Mouse (Mus musculus) neural tube, embryonic 15.5 days (tissue): ENCODE data around the gene Metrn. TPM values are rescaled to one million over a fixed set of nuclear protein-coding genes. Genes with fewer than 3 reads are reported as not detected.

Experiments used
- ATAC-seq: fragments of 200-750 bp; cut with Nextera tagmentation; 2 replicates; pipeline ENCODE4 v1.8.0; 2017; ENCODE audit warnings: mild to moderate bottlenecking, moderate TSS enrichment, moderate library complexity; ENCODE audit not compliant: low FRiP score
- H3K27ac ChIP-seq: fragments of 300-500 bp; sonication (generic); replicated peaks from 2 replicates; pipeline ENCODE4 v1.5.1; 2015; ENCODE audit warnings: mild to moderate bottlenecking, inconsistent platforms
- H3K27me3 ChIP-seq: fragments of 300-500 bp; sonication (generic); replicated peaks from 2 replicates; pipeline ENCODE4 v1.6.1; 2015; ENCODE audit warnings: inconsistent platforms
- H3K36me3 ChIP-seq: fragments of 300-500 bp; sonication (generic); 2 replicates; pipeline ENCODE4 v1.6.1; 2015; ENCODE audit warnings: inconsistent platforms
- H3K4me1 ChIP-seq: fragments of 300-500 bp; sonication (generic); 2 replicates; pipeline ENCODE4 v1.6.1; 2015; ENCODE audit warnings: inconsistent platforms
- H3K4me2 ChIP-seq: fragments of 300-500 bp; sonication (generic); 2 replicates; pipeline ENCODE4 v1.6.1; 2015; ENCODE audit warnings: inconsistent platforms, mild to moderate bottlenecking, moderate library complexity
- H3K4me3 ChIP-seq: fragments of 300-500 bp; sonication (generic); replicated peaks from 2 replicates; pipeline ENCODE4 v1.5.1; 2015; ENCODE audit warnings: mild to moderate bottlenecking, inconsistent platforms
- H3K9ac ChIP-seq: fragments of 300-500 bp; sonication (generic); replicated peaks from 2 replicates; pipeline ENCODE4 v1.6.1; 2015; ENCODE audit warnings: mild to moderate bottlenecking, inconsistent platforms
- H3K9me3 ChIP-seq: fragments of 300-500 bp; sonication (generic); replicated peaks from 2 replicates; pipeline ENCODE4 v1.6.1; 2016; ENCODE audit warnings: inconsistent platforms
- WGBS: fragments of 180-500 bp; shearing (Covaris S2); methylation state at CpG from one replicate; pipeline ENCODE4 v1.1.7; 2015; ENCODE audit warnings: mixed read lengths; 5-methylcytosine and 5-hydroxymethylcytosine counted together
- polyA plus RNA-seq: library from polyadenylated mRNA; unstranded; fragments of >200 nt; fragmentation: Nextera tagmentation; extraction: Ambion mirVana; gene quantifications from 2 replicates; pipeline ENCODE4 v1.2.1, GENCODE M21; 2015

Metrn gene
- polyA plus RNA-seq: 72.7 and 75.2 TPM in 2 replicates

DNA sequence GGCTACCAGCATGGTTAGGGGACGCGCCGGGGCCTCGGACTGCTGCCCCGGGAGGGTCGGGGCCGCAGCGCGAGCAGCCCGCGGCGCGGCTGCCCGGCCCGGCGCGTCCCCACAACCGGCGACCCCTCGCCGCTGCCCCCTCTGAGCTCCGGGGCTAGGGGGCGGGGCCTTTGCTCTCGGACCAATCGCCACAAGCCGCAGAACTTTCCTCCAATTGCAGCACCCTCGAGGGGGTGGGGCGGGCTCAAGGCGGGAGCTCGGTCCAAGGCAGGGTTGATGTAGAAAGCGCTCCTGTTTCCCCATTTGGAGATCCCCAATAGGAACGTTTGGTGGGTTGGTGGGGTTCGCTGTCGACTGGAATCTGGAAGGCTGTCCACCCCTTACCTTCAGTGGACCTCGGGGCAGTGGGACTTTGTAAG is at the start of gene Metrn:
Gene Metrn (minus strand): TSS at position 186 of the 419 bp plus-strand sequence.
- peak; percentile 54 for ATAC-seq
- under 1% methylated on average over 35 of the region's 35 CpGs for WGBS
- H3K4me1 ChIP-seq: peaks cover 55% of the 10 kb centered on the region
- H3K36me3 ChIP-seq: no peaks in the 10 kb centered on the region
- peak within 1 kb of the TSS; percentile 57 for H3K4me3 ChIP-seq
- no peaks in the 10 kb centered on the region for H3K9me3 ChIP-seq
- H3K9ac ChIP-seq: peak within 1 kb of the TSS; percentile 53
- H3K4me2 ChIP-seq: peak within 1 kb of the TSS; percentile 96
- no peaks in the 10 kb centered on the region for H3K27me3 ChIP-seq
- peak within 1 kb of the TSS; percentile 69 for H3K27ac ChIP-seq

DNA sequence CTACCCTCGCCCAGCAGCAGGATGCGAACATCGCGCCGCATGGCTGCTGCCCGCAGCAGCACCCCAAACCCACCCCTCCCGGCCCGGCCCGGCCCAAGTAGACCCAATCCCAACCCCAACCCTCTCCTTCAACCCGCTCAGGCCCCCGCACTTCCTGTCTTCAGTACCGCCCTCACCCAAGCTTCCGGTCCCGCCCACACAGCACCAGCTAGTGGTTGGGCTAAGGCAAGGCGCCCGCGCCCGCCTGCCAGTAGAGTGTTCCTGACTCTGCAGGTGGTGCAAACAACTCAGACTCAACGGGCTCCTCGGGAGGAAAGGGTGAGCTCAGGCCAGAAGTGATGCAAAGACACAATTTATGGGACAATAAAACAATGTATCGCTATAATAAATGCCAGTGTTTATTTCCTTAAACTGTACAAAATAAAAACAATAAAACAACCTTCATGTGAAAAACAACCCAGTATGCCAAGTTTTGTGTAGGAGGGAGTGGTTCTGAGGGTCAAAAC is 47.5 kb upstream of the Metrn start, which contains the start of gene Rhot2:
Gene Rhot2 (minus strand): TSS at position 456 of the 506 bp plus-strand sequence.
- H3K4me3 ChIP-seq: peak within 1 kb of the TSS; percentile 81
- H3K4me1 ChIP-seq: peaks cover 22% of the 10 kb centered on the region
- H3K4me2 ChIP-seq: peak within 1 kb of the TSS; percentile 80
- under 1% methylated on average over 21 of the region's 21 CpGs for WGBS
- no peaks in the 10 kb centered on the region for H3K9me3 ChIP-seq
- peak within 1 kb of the TSS; percentile 86 for H3K9ac ChIP-seq
- H3K27ac ChIP-seq: peak within 1 kb of the TSS; percentile 79
- peak; percentile 92 for ATAC-seq
- no peaks in the 10 kb centered on the region for H3K27me3 ChIP-seq
- peaks cover 40% of the 10 kb centered on the region for H3K36me3 ChIP-seq

DNA sequence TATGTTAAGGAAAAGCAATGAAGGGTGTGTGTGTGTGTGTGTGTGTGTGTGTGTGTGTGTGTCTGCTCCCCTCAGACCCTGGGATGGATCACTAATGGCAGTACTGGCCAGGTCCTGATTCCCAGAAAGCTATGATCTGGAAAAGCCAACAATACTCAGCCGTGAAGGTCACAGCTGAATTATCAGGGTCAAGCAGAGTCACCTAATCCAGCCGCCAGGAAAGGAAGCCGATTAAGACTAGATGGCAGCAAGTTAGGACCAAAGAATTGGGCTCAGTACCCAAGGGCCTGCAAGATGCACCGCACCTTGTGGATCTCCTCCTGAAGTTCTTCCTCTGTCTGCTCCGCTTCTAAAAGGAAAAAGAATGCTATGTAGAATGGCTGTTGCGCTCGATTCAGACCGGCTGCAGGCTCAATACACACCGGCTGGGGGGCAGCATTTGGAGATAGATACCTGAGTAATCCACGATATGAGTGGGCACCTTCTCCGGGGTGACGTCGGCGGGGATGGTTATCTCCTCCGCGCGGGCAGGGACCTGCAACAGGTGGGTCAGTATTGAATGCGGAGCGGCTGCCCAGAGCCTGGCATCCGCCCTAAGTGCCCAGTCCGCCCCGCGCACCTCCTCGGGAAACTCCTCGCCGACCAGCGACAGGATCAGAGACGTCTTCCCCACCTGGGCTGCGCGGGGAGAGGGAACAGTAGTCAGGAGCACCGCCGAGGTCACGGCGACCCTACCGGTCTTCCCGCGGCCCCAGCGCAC is 46.9 kb upstream of the Metrn start:
- peak; percentile 9; the same call in 1 of the 2 replicates for ATAC-seq
- Histone ChIP-seq H3K27me3 (no peaks in the 10 kb centered on the region), H3K9me3 (no peaks in the 10 kb centered on the region), H3K9ac (peak overlapping the region; percentile 86), H3K27ac (peak overlapping the region; percentile 79), H3K36me3 (peaks cover 42% of the 10 kb centered on the region), H3K4me3 (peak overlapping the region; percentile 81), H3K4me2 (peak overlapping the region; percentile 80), H3K4me1 (peaks cover 24% of the 10 kb centered on the region)
- 4% methylated on average over 38 of the region's 38 CpGs for WGBS

DNA sequence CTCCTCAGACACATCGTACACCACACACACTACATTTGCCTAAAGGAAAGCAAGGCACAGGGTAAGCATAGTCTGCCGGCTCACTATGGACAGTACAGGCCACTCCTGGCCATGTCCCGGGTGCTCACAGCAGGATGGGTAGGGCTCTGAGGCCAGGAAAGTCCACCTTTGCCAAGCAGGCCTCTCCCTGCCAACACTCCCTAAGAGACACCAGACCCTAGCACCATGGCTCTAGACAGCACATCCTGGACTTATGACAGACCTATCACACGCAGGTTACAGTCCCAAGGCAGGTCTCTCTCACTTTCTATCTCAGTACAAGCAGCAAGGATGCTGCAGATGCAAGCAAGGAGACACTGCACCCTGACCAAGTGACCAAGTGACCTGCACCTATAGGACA is 46.2 kb upstream of the Metrn start:
- Histone ChIP-seq H3K9ac (peak overlapping the region; percentile 86; the same call in 1 of the 2 replicates), H3K36me3 (peaks cover 43% of the 10 kb centered on the region), H3K9me3 (no peaks in the 10 kb centered on the region), H3K4me3 (peak overlapping the region; percentile 81), H3K27ac (no peak overlapping the region), H3K4me1 (peaks cover 29% of the 10 kb centered on the region), H3K4me2 (peak overlapping the region; percentile 80), H3K27me3 (no peaks in the 10 kb centered on the region)
- ATAC-seq: no peak
- WGBS: 92% methylated on average over 4 of the region's 4 CpGs

DNA sequence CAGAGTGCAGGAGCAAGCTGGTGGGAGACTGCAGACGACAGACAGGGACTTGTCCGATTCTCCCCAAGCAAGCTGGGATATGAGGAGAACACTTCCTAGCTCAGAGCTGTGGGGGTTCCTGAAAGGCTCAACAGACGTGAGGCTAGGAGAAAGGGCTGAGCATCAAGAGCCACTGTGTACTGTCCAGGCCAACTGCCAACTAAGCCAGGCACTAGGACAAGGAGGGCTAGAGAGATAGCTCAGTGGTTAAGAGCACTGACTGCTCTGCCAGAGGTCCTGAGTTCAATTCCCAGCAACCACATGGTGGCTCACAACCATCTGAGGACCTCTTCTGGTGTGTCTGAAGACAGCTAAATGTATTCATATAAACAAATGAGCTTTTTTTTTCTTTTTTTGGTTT is 45.6 kb upstream of the Metrn start:
- no peak overlapping the region for H3K9ac ChIP-seq
- H3K27ac ChIP-seq: no peak overlapping the region
- no peak overlapping the region for H3K4me2 ChIP-seq
- WGBS: 74% methylated on average over 3 of the region's 3 CpGs
- H3K4me3 ChIP-seq: no peak overlapping the region
- no peaks in the 10 kb centered on the region for H3K9me3 ChIP-seq
- ATAC-seq: no peak
- no peaks in the 10 kb centered on the region for H3K27me3 ChIP-seq
- H3K4me1 ChIP-seq: peaks cover 35% of the 10 kb centered on the region
- peaks cover 44% of the 10 kb centered on the region for H3K36me3 ChIP-seq

DNA sequence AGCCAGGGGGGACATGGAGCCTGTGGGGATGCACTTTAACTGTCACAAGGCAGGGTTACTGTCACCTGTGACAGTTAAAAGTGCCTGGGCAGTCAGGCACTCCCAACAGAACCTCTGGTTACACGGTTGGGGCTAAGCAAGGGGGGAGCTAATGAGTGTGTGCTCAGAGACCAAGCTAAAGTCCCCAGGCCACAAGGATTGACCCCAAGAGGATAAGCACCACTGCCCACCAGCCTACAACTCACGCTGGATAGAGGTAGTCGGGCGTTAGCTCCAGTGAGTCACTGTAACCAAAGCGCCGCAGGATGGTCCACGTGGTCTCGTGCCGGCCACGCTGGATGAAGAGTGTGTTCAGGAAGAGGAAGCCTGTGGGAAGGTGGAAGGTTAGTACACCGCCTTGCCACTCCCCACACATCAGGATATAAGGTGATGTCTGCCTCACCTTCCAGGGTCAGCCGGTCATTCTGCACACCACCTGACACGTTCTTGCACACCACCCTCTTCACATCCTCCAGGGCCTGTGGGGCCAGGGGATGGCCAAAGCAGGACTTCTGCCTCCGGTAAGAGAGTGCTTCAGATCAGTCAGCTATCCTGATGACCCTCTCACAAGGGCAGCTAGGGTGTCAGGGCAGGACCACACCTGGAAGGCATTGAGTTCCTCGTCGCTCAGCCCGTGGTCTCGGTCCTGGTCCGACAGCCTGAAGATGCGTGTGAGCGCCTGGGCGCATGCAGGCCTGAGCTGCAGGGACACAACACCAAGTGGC is 44.4 kb upstream of the Metrn start, which contains the start of gene Gm20683:
Gene Gm20683 (minus strand): TSS at position 647 of the 764 bp plus-strand sequence.
- H3K4me1 ChIP-seq: peaks cover 47% of the 10 kb centered on the region
- H3K9me3 ChIP-seq: no peaks in the 10 kb centered on the region
- ATAC-seq: no peak
- H3K4me3 ChIP-seq: no peak within 1 kb of the TSS
- H3K36me3 ChIP-seq: peaks cover 44% of the 10 kb centered on the region
- no peak within 1 kb of the TSS for H3K9ac ChIP-seq
- no peak within 1 kb of the TSS for H3K27ac ChIP-seq
- H3K27me3 ChIP-seq: no peaks in the 10 kb centered on the region
- 96% methylated on average over 22 of the region's 22 CpGs for WGBS
- no peak within 1 kb of the TSS for H3K4me2 ChIP-seq

DNA sequence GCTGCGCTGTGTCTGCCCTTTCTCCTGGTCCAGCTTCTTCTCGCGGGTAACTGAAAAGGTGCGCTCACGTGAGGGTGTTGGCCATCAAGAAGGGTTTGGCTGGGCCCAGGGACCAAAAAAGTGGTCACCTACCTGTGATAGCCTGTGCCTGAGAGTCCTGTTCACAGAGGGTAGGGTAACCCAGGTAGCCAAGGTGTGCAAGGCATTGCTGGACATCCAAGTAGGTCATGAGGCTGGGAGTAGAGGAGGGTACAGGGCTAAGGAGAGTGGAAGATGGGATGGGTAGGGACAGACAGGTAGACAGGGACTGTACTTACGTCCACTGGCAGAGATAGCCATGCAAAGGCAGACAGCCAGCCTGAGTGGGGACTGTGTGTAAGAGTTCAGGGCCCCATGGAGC is 43.6 kb upstream of the Metrn start:
- Histone ChIP-seq H3K4me1 (peaks cover 55% of the 10 kb centered on the region), H3K36me3 (peaks cover 48% of the 10 kb centered on the region)

DNA sequence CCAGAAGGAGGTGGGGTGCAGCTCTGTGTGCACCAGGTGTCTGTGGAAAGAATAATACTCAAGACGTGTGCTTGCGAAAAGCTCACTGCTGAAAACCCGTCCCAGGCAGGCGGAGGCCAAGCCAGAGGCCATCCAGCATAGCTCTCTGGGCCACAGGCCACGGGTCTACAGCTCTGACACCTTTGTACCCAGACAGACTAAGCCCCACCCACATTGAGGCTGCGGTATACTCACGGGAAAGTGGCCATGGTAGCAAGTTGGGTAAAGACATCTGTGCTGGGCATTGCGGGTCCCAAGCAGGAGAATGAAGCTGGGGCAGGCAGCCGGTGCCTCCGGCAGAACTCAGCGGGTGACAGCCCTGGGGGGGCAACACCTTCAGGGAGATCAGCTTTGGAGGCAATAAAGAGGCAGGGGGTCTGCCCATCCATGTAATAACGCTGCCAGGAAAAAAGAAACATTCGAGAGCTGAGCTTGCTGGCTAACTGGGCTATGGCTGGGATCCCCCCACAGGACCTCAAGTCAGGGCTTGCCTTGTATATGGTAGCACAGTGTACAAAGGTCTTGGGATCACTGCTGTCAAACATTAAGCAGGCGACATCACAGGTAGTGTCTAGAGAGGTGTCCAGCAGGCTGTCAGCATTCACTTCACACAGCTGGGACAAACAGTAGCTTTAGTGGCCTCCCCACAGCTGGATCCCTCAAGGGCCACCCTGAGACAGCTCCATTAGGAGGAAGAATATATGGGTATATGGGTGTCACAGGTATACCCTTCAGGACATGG is 42.7 kb upstream of the Metrn start:
- no peak for ATAC-seq
- H3K4me1 ChIP-seq: peaks cover 58% of the 10 kb centered on the region
- WGBS: 82% methylated on average over 14 of the region's 14 CpGs
- no peak overlapping the region for H3K9ac ChIP-seq
- no peaks in the 10 kb centered on the region for H3K9me3 ChIP-seq
- H3K36me3 ChIP-seq: peaks cover 53% of the 10 kb centered on the region
- no peak overlapping the region for H3K4me3 ChIP-seq
- H3K27me3 ChIP-seq: no peaks in the 10 kb centered on the region
- no peak overlapping the region for H3K27ac ChIP-seq
- no peak overlapping the region for H3K4me2 ChIP-seq

More for the DNA sequence above, 43.6 kb upstream of the Metrn start:
- H3K27me3 ChIP-seq: no peaks in the 10 kb centered on the region
- no peak for ATAC-seq
- H3K9me3 ChIP-seq: no peaks in the 10 kb centered on the region
- WGBS: 95% methylated on average over 6 of the region's 6 CpGs
- no peak overlapping the region for H3K9ac ChIP-seq
- H3K4me2 ChIP-seq: no peak overlapping the region
- H3K4me3 ChIP-seq: no peak overlapping the region
- H3K27ac ChIP-seq: no peak overlapping the region

DNA sequence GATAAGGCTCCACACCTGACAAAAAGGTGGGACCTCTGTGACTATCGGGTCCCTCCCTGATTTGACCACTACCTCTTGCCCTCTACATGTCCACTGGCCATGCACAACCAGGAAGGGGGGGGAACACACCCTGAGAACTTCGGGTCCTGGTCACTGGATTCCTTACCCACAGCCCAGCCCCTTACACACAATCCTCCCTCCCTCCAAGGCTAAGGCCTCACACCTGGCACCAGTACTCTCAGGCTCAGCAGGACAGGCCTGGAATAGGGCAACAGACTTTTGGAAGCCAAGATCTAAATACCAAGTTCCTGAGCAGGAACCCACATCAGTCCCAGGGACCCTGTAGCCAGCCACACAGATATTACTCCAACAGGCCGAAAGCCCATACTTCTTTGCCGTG is 42.0 kb upstream of the Metrn start:
- H3K27me3 ChIP-seq: no peaks in the 10 kb centered on the region
- H3K4me1 ChIP-seq: peaks cover 63% of the 10 kb centered on the region
- no peak overlapping the region for H3K9ac ChIP-seq
- H3K27ac ChIP-seq: no peak overlapping the region
- ATAC-seq: no peak
- WGBS: 90% methylated on average over 4 of the region's 4 CpGs
- H3K36me3 ChIP-seq: peaks cover 53% of the 10 kb centered on the region
- no peak overlapping the region for H3K4me2 ChIP-seq
- H3K9me3 ChIP-seq: no peaks in the 10 kb centered on the region
- no peak overlapping the region for H3K4me3 ChIP-seq

DNA sequence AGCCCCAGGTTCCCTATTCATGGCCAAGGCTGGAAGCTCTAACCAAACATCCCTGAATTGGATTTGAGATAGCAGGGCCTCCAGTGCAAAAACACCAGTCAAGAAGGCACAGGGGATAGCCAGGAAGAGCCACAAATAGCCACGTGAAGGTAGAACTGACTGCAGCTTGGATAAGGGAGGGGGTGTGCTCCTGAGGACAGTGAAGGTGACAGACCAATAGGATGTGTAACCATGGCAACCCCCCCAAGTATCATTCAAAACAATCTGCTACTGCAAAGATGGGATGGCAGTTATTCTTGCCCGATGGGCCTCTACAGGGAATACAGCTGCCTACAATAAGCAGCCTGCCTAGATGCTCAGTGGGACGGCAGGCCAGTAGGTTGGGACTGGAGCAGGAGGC is 40.6 kb upstream of the Metrn start:
- Histone ChIP-seq H3K27ac (peak overlapping the region; percentile 88), H3K27me3 (no peaks in the 10 kb centered on the region), H3K9me3 (no peaks in the 10 kb centered on the region), H3K4me1 (peaks cover 58% of the 10 kb centered on the region), H3K4me3 (peak overlapping the region; percentile 58), H3K4me2 (peak overlapping the region; percentile 98), H3K36me3 (peaks cover 50% of the 10 kb centered on the region), H3K9ac (peak overlapping the region; percentile 92)
- WGBS: 17% methylated on average over 3 of the region's 3 CpGs
- ATAC-seq: no peak

DNA sequence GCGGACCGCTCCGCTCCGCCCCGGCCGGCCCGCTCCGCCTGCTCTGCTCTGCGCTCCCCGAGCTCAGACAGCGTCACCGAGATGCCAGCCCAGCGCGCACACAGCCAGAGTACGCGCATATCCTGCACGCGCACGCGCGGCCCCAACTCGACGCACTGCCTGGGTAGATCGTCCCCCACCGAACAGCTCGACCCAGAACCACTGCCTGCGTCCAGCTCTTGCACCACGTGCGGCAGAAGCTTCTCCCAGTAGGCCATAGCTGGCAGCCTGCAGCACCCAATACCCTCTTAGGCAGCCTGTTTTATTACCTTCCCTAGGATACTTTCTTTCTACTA is 40.1 kb upstream of the Metrn start, which contains the start of gene Rhbdl1:
Gene Rhbdl1 (minus strand): TSS at position 220 of the 335 bp plus-strand sequence.
- under 1% methylated on average over 29 of the region's 29 CpGs for WGBS
- no peaks in the 10 kb centered on the region for H3K9me3 ChIP-seq
- H3K4me2 ChIP-seq: peak within 1 kb of the TSS; percentile 98
- peak within 1 kb of the TSS; percentile 92 for H3K9ac ChIP-seq
- H3K4me3 ChIP-seq: peak within 1 kb of the TSS; percentile 58
- peak within 1 kb of the TSS; percentile 88 for H3K27ac ChIP-seq
- H3K27me3 ChIP-seq: no peaks in the 10 kb centered on the region
- peaks cover 60% of the 10 kb centered on the region for H3K4me1 ChIP-seq
- peaks cover 46% of the 10 kb centered on the region for H3K36me3 ChIP-seq
- peak; percentile 48 for ATAC-seq
